Mouse (Mus musculus) stomach, postnatal 0 days (tissue): ENCODE measurements around the gene Trim60. TPM values are rescaled to one million over a fixed set of nuclear protein-coding genes. Genes with fewer than 3 reads are reported as not detected.
"Not testable (repeated sequence)": the region's sequence is repeated elsewhere in the genome, so short reads cannot be mapped to it uniquely, and the experiment has no call there.

Source experiments
- ATAC-seq: fragments of 200-750 bp; cut with Nextera tagmentation; 2 replicates; pipeline ENCODE4 v1.8.0; 2017; ENCODE audit not compliant: low FRiP score, low TSS enrichment
- DNase-seq: peaks from one replicate; pipeline ENCODE4 v3.0.0-alpha.2; 2016; ENCODE audit warnings: low spot score
- H3K27ac ChIP-seq: fragments of 300-500 bp; sonication (generic); replicated peaks from 2 replicates; pipeline ENCODE4 v1.5.1; 2014; ENCODE audit warnings: mild to moderate bottlenecking, control low read depth
- H3K27me3 ChIP-seq: fragments of 300-500 bp; sonication (generic); 2 replicates; pipeline ENCODE4 v1.6.1; 2014; ENCODE audit warnings: low read length; ENCODE audit not compliant: control insufficient read depth, insufficient read depth
- H3K36me3 ChIP-seq: fragments of 300-500 bp; sonication (generic); 2 replicates; pipeline ENCODE4 v1.6.1; 2014; ENCODE audit warnings: low read length, mixed read lengths; ENCODE audit not compliant: control insufficient read depth, insufficient read depth
- H3K4me1 ChIP-seq: fragments of 300-500 bp; sonication (generic); replicated peaks from 2 replicates; pipeline ENCODE4 v1.6.1; 2014; ENCODE audit warnings: antibody characterized with exemption; ENCODE audit not compliant: control insufficient read depth, insufficient read depth
- H3K4me2 ChIP-seq: fragments of 300-500 bp; sonication (generic); replicated peaks from 2 replicates; pipeline ENCODE4 v1.6.1; 2014; ENCODE audit warnings: low read depth, mild to moderate bottlenecking, control low read depth, moderate library complexity
- H3K4me3 ChIP-seq: fragments of 300-500 bp; sonication (generic); 2 replicates; pipeline ENCODE4 v1.5.1; 2014; ENCODE audit warnings: low read depth, low read length, control low read depth
- H3K9ac ChIP-seq: fragments of 300-500 bp; sonication (generic); 2 replicates; pipeline ENCODE4 v1.6.1; 2014; ENCODE audit warnings: mild to moderate bottlenecking, low read length, control low read depth, mixed read lengths
- H3K9me3 ChIP-seq: fragments of 300-500 bp; sonication (generic); 2 replicates; pipeline ENCODE4 v1.6.1; 2016; ENCODE audit warnings: low read length; ENCODE audit not compliant: control insufficient read depth
- CTCF ChIP-seq: IDR thresholded peaks from 2 replicates; pipeline ENCODE4 v1.5.1; 2016; ENCODE audit warnings: antibody characterized with exemption, low read depth, mild to moderate bottlenecking, moderate library complexity
- EP300 ChIP-seq: optimal IDR thresholded peaks from 2 replicates; pipeline ENCODE3; 2016; ENCODE audit warnings: antibody characterized with exemption
- WGBS: fragments of 180-500 bp; shearing (Covaris S2); extraction: QIAGEN DNeasy Blood & Tissue Kit; methylation state at CpG from one replicate; pipeline ENCODE4 v1.1.7; 2014; 5-methylcytosine and 5-hydroxymethylcytosine counted together
- polyA plus RNA-seq: library from polyadenylated mRNA; unstranded; fragments of >200 nt; fragmentation: Nextera tagmentation; extraction: Ambion mirVana; gene quantifications from 2 replicates; pipeline ENCODE4 v1.2.1, GENCODE M21; 2015

The Trim60 gene
- polyA plus RNA-seq, 1 experiment from 2014 or later: not detected

DNA sequence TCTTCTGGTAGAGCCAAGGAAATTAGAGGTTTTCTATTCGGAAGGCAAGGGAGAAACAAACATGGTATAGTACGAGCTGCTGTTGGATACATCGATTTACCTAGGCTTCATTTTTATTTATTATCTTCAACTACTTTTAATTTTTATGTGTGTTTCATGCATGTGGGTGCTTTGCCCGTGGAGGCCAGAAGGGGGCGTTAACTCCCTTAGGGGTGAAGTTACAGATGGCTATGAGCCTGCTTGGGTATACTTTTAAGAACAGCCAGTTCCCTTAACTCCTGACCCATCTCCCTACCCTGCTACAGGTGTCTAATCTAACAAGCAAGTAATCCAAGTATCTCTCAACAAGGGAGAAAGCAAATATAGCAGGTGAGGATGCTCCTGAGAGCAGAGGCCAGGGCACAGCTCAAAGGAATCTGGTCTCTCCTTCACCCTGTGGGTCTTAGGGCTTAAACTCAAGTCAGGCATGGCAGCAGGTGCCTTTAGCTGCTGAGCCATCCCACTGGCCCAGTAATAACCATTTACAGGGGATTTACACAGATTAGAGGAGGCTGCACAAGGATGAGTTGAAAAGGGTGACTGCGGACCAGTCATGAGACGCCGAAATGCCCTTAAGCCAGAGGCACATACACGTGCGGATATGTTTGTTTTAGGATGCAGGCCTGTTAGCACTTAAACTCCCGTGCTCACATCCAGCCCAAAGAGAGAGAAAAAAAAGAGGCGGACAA, 10.7 kb upstream of the Trim60 start:
- 75% methylated on average over 12 of the region's 12 CpGs for WGBS
- H3K36me3 ChIP-seq: no peaks in the 10 kb centered on the region
- no peaks in the 10 kb centered on the region for H3K27me3 ChIP-seq
- H3K4me1 ChIP-seq: no peaks in the 10 kb centered on the region
- H3K4me3 ChIP-seq: no peak overlapping the region
- H3K9me3 ChIP-seq: no peaks in the 10 kb centered on the region
- no peak overlapping the region for H3K4me2 ChIP-seq
- ATAC-seq (no peak), DNase-seq (no peak)
- no peak overlapping the region for H3K9ac ChIP-seq
- no peak overlapping the region for H3K27ac ChIP-seq
- no peak for TF ChIP-seq EP300
- TF ChIP-seq CTCF: peak; percentile 12; the same call in 1 of the 2 replicates

DNA sequence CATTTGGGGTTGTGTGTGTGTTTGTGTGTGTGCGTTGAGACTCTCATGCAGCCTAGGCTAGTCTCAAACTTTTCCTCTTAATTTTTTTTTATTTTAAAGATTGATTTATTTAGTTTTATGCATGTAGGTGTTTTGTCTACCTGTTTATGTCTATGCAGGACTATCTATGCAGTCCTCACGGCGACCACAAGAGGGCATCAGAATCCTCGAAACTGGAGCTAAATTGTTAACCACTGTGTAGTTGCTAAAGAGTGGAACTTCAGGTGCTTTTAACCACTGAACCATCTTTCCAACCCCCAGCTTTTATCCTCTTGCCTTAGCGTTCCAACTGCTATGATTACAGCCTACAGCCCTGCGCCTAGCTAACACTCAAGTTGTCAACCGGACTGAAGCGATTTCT, 4.1 kb upstream of the Trim60 start:
- TF ChIP-seq CTCF (peak; percentile 85), EP300 (no peak)
- H3K27me3 ChIP-seq: no peaks in the 10 kb centered on the region
- ATAC-seq (no peak), DNase-seq (peak; percentile 73)
- no peaks in the 10 kb centered on the region for H3K36me3 ChIP-seq
- H3K9me3 ChIP-seq: no peaks in the 10 kb centered on the region
- no peak overlapping the region for H3K4me3 ChIP-seq
- H3K4me2 ChIP-seq: no peak overlapping the region
- H3K9ac ChIP-seq: no peak overlapping the region
- H3K4me1 ChIP-seq: no peaks in the 10 kb centered on the region
- no peak overlapping the region for H3K27ac ChIP-seq
- WGBS: 46% methylated on average over 8 of the region's 8 CpGs

DNA sequence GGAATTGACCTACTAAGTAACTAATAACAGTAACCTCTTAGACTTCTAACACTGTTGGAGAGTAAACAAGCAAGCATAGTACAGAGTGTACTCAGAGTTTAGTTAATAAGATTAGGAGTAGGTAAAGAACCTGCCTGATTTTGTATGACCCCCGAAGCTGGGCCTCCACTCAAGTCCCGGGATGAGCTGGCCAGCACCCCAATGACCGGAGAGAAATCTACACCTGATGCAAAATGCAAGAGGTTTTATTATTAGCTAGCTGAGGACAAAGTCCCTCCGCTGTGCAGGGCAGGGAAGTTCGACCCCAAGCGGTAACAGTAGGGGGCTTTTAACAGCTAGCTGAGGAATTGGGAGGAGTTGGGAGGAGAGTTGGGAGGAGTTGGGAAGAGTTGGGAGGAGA, 10.8 kb downstream of the Trim60 start:
- not testable (repeated sequence) for H3K27ac ChIP-seq, H3K27me3 ChIP-seq, DNase-seq, H3K4me3 ChIP-seq, ATAC-seq, H3K9ac ChIP-seq, H3K9me3 ChIP-seq, H3K4me2 ChIP-seq, H3K36me3 ChIP-seq, H3K4me1 ChIP-seq
- 81% methylated on average over 6 of the region's 6 CpGs for WGBS

DNA sequence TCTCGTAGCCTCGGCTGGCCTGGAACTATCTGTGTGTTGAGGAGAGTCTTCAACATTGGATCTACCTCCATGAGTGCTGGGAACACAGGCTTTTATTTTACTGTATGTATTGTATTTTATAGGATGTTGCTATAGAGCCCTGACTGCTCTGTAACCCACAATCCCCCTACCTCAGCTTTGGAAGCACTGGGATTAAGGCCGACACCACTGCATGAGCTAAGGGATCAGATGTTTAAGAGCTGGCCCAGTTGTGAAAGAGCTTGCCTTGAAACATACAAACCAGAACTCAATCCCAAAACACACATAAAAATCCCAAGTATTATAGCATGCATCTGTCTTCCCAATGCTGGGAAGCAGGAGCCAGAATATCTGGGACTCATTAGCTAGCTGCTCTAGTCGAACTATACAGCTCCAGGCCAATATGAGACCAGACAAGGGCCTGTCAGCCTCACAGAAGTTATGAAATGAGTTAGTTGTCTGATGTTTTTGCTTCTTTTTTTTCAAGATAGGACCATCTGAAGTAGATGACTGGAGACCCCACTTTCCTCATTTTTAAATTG, 19.5 kb downstream of the Trim60 start:
- no peak overlapping the region for H3K9ac ChIP-seq
- no peak overlapping the region for H3K27ac ChIP-seq
- no peaks in the 10 kb centered on the region for H3K4me1 ChIP-seq
- TF ChIP-seq EP300: no peak
- no peak for TF ChIP-seq CTCF
- no peak overlapping the region for H3K4me3 ChIP-seq
- no peaks in the 10 kb centered on the region for H3K27me3 ChIP-seq
- ATAC-seq (no peak), DNase-seq (no peak)
- no peaks in the 10 kb centered on the region for H3K36me3 ChIP-seq
- no peaks in the 10 kb centered on the region for H3K9me3 ChIP-seq
- 82% methylated on average over 4 of the region's 4 CpGs for WGBS
- H3K4me2 ChIP-seq: no peak overlapping the region

DNA sequence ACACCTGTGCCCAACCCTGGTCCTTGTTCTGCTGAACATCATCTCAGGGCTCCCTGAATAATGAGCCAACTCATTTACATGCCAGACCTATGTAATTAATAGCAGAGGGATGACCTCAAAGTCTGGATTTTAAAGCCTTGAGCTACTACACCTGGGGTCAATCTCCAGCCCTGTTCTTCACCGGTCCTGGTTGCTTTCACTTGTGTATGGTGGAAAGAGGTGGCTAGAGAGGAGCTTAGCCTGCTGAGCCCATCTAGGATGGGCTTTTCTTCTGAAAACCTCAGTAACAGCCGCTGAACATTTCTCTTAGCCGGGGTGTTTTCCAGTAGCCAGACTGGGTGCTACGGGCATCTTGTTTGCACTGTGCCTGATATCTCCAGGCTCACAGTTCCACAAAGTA, 30.7 kb downstream of the Trim60 start, which contains the start of gene Trim75:
TSS of gene Trim75 (minus strand) at position 101 of the 400 bp plus-strand sequence.
- no peak within 1 kb of the TSS for H3K9ac ChIP-seq
- no peaks in the 10 kb centered on the region for H3K27me3 ChIP-seq
- no peak for ATAC-seq
- no peaks in the 10 kb centered on the region for H3K36me3 ChIP-seq
- H3K4me1 ChIP-seq: no peaks in the 10 kb centered on the region
- no peaks in the 10 kb centered on the region for H3K9me3 ChIP-seq
- TF ChIP-seq EP300 (no peak), CTCF (no peak)
- no peak for DNase-seq
- H3K27ac ChIP-seq: no peak within 1 kb of the TSS
- H3K4me2 ChIP-seq: no peak within 1 kb of the TSS
- no peak within 1 kb of the TSS for H3K4me3 ChIP-seq
- 86% methylated on average over 4 of the region's 4 CpGs for WGBS

DNA sequence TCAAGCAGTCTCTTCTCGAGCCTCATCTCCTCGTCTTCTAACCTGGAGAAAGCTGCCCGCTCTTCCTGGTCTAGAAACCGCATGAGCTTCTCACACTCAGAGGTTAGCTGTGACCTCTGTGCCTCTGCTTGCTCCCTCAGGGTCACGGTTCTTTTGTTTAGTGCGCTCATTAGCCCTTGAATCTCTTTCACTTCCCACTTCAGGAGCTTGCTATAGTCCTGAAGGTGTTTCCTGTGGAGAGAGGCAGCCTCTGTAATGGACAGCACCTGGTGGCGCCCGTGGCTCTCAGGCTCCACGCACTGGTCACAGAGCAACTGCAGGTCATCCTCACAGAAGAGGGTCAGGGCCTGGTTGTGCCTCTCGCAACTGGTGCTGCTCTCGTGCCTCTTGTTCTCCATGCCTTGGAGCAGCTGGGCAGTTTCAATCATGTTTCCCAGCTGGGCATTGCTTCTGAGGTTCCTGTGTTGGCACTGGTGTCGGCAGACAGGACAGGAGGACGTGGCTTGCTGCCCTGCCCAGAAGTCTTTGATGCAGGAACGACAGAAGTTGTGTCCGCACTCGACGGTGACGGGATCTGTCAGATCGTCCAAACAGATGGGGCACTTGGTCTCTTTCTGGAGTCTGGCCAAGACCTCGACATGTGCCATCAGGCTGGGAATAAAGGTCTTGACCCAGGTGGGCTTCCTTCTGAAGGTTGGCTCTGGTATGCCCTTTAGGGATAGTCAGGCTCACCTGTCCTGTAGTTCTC, 35.1 kb downstream of the Trim60 start:
- WGBS: 70% methylated on average over 20 of the region's 20 CpGs
- Histone ChIP-seq H3K27me3 (no peaks in the 10 kb centered on the region), H3K4me2 (no peak overlapping the region), H3K9me3 (no peaks in the 10 kb centered on the region), H3K9ac (no peak overlapping the region), H3K36me3 (no peaks in the 10 kb centered on the region), H3K27ac (no peak overlapping the region), H3K4me1 (no peaks in the 10 kb centered on the region), H3K4me3 (no peak overlapping the region)
- ATAC-seq: no peak
- TF ChIP-seq CTCF: no peak
- no peak for TF ChIP-seq EP300
- no peak for DNase-seq
